Mouse (Mus musculus) kidney, adult 11 months (tissue): ENCODE measurements at regions not wholly inside any gene's neighbourhood (a gene's known extent, or its start where the extent isn't known, plus 50 kb on each side); places are given as distances from the start of the nearest gene placed in this dataset.

ENCODE experiments used
- DNase-seq: peaks from one replicate; pipeline ENCODE4 v3.0.0; 2022

DNA sequence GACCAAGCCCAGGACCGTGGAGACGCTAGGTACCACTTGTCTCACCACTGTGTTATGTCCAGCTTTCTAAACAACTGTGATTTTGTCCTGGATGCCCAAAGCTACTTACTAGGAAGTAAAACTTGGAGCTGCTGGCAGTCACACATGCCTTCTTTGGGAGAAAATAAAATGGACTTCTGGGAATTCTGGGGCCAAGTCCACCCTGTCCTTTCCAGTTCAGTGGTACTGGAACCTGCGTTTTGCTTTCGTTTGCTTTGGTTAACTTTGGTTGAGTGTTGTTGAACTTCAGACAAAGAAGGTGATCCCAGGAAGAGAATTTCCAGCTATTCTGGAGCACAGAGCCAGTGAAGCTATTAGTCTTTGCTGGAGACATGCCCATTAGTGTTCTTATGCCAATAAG, 139.8 kb downstream of the Gm9817 start:
- peak; percentile 79 for DNase-seq

DNA sequence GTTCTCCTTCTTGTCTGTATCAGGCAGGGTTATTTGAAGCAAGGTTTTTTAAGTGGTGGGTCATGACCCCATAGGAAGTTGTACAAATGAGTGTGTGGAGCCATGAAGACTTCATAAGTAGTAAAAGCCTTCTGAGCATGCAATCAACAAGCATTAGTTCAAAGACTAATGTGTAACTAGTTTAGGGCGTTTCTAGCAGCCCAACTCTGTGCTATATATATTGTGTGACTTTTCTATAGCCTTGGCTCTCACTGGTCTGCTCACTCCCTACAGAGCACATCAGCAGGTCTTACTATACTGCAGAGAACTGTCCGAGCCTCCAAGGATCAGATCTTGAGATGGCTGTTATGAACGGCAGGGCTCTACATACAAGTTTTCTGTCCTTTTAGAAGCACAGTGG, 141.2 kb downstream of the Gm9817 start:
- no peak for DNase-seq

DNA sequence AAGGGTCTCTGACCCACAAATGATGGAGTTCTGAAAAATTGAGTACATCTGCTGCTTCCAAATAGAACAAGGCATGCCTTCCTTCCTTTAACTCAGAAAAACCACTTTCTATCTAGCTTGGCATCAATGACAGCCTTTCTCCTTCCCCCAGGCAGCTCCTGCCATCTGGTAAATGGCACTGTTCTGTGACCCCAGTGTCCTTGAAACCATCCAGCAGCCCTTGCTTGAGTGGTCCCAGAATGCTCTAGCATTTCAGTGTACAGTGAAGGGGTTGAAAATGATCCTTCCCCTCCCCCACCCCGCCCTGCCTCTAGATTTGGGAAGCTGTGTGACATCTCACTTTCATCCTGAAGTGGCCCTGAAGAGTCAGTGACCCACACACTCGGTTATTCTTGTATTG, 152.3 kb downstream of the Gm9817 start:
- DNase-seq: no peak

DNA sequence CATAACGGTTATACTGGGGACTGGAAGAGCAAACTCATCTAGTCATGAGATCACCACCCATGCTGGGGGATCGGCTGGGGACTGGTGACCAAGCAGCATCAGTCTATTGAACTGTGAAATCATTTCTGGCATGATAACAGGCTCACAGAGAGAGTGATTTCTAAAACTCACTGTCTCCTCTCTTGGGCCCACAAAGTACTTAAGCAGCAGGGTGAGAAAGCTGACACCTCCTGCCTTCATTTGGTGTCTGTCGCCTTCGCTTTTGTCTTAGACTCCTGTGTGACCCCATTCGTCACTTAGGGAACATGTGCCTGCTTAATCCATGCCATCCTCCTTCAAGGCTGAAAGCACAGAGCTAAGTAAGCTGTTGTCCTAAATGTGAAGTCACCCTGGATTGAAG, 154.3 kb upstream of the Mylip start:
- DNase-seq: no peak

DNA sequence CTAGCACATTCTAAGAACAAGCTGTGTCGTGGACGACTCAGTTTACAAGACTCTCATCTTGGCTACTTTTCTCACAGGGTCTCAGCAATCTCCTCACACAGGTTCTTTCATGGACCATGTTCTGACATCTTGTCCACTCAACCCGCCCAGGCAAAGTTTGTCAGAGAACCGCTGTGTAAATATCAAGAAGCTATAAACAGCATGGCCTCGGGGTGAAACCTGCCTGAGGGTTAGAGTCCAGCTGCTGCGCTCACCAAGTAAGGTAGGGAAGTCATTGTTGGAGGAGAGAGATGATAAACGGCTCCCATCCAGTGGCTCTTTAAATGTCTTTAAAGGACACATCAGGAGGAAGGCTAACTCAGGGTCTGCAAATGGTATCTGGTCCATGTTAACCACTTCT, 151.3 kb upstream of the Mylip start:
- no peak for DNase-seq

DNA sequence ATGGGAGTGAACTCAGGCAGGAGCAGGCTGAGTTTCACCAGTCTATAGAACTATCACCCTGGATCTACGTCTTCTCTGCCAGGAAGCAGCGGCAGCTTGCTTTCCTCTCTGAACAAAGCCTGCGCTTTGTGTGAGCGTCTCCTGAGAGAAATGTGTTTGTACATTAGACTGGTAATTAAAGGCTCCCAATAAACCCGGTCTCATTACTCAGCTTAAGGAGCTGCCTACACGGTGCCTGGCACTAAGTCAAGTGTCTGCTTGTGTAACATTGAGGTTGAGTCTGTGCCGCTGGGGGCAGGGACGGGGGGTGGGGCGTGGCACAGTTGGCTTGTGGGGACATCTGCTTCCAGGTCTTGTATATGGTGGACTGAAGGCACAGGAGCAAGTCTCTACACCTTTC, 150.4 kb upstream of the Mylip start:
- peak; percentile 76 for DNase-seq

DNA sequence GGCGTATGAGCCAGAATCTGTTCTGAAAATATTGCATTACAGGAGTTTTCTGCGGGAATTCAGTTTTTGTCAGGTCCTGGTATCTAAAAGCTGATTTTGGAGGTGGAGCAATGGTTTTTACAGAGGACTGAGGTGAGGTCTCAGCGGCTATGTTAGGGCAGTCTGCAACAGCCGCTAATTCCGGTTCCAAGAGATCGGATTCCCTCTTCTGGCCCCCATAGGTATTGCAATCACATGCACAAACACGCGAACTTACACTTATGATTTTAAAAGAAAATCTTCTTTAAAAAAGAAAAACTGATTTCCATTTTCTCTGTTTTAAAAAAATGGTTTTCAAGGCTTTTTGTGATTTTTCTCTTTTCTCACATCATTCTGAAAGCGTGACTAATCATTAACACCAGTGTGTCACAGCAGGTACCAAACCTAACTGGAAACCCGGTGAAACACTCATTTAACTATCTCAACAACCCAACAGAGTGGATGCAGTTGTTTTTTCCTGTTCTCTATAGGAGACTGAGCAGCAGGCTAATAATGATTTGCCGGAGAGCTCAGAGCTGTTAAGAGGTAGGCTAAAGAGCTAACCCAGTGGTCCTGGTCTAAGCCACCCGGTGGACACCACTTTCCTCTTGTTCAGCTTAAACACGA, 149.4 kb upstream of the Mylip start:
- no peak for DNase-seq

DNA sequence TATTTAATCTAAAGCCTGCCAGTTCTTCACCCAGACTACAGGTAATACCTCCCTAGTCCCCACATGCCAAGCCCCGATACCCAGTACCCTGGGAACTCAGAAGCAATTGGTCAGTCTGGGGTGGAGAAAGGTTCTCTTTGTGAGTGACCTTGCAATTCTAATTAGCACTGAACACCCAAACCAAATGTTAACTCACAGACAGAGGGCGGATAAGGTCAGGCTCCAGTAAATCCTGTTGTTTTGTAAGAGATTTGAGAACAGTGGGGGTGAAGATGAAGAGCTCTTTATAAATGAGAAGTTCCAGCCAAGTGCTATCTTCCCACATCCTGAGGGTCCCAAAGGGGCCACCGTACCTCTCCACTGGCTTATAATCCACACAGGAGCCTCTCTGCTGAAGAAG, 147.3 kb upstream of the Mylip start:
- no peak for DNase-seq

DNA sequence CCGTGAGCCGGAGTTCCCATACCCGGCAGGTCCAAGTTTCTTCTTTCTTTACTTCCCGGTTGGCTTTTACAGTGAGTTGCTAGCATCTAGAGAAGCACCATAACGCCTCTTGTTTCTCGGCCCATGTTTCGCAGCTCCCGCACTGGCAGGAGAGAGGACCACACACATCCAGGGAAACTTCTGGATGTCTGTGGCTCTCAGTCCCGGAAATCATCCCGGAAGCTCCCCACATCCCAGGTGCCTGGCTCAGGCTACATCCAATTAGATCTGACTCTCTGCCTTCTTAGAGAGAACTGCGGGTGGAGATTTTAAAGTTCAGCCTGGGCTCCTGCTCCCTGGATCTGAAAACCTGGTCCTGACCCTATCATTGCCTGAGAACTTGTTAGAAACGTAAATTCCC, 146.8 kb upstream of the Mylip start:
- no peak for DNase-seq

DNA sequence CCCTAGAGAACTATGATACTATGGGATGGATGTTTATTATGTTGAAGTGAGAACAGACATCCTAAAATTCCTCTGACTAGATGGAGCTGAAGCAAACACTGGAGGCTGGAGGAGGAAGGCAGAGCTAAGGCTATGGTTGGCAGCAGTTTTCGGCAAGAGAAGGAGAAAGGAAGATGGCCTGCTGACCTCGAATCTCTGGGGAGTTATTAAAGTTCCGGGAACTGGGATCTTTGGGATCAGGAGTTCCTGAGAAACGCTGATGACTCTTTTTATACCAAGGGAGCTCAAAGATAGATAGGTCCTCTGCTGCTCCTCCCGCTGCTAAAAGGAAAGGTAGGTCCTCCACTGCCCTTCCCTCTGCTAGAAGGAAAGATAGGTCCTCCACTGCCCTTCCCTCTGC, 143.9 kb upstream of the Mylip start:
- DNase-seq: no peak

DNA sequence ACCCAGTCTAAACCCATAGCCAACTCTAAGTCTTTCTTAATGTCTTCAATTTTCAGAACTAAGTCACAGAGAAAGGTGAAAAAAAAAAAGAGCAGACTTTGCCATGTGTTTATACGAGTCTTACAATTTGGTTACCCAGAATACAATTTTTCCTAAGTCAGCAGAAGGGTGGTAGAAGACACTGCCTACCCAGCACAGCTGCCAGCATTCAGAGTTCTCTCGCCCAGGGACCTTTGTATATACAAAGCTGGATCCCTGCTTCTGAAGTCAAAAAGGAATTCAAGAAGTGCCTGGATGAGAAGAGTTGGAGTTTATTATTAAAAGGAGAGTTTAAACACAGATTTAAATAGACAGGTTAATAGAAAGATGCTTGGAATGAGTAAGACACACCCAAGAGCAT, 143.2 kb upstream of the Mylip start:
- DNase-seq: peak; percentile 75

DNA sequence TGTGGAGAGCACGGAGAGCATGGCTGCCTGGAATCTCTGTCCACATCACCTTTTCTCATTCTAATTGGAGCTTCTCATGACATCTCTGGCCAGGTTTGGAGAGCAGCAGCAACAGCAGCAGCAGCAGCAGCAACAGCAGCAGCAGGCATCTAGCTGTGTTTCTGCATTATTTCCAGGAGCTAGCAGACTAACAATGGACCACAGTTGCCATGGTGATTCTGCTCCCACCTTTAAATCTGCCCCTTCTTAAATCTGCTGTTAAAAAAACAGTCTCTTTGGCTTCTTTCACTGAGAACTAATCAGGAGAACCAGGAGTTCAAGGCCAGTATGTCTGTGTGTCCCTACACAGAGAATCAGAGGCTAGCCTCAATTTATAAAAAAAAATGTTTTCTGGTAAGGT, 139.5 kb upstream of the Mylip start:
- DNase-seq: no peak

DNA sequence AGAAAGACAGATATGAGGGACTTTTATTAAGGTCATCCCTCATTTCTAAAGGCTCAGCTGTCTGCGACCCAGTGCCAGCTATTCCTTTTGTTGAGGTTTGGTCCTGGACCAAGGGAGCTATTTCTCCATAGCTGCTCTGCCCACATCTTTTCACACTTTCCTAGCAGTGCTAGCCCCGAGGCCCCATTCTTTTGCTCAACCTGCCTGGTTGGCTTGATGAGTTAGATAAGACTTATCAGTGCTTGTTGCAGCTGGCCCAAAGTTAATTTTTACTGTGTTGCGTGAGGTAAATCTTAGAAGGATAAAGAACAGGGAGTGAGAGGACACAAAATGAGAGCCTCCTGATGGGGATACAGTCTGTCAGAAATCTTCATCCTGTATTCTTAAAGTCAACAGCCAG, 138.5 kb upstream of the Mylip start:
- DNase-seq: no peak

DNA sequence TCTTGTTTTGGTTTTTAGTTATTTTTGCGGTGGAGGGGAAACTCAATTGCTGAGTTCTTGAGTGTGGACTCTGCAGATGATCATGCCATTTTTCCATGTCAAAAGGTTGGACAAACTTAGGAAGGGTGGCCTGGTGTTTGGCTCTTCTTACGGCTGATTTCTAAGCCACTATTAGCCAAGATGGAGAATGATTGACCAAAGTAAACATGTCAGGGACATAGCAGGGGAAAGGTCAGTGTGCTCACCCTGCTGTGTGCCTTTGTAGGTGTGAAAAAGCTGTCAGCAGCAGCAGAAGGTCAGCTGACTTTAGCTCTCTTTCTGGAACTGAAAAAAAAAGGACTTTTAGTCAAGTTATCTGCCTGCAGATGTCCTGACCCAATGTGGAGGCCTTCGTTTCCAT, 137.4 kb upstream of the Mylip start:
- DNase-seq: peak; percentile 81

DNA sequence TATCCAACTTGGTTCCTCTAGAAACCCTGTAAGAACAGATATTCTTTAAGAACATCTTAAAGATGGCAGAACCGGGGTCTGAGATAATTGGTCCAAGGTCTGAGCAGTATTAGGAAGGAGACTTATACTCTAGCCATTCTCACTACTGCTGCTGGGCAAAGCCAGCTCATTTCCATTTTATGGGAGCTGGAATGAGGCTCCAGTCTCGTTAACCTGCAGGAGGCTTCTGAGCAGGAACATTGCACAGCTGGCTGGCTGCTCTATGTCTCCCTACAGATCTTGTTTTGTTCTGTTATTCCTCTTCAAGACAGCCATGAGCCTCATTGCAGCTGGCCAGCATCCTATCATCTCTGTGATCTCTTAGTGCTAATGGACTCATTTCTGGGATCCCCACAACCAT, 136.3 kb upstream of the Mylip start:
- DNase-seq: no peak

DNA sequence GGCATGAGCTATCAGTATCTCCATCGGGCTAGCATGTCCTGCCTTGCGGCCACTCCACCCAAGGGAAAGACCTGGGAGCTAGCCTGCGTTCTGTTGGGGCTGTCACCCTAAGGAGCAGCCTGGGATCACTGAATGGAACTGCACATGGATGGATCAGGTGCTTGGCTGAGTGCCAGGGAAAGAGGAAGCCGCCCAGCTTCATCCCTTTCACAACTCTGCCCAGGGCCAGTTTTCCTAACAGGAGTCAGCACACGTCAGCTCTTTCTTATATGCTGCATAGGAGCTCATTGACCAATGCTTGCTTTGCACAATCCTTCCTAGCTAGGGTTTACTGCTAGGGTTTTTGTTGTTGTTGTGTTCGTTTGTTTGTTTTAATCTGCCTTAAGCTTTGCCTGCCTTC, 134.3 kb upstream of the Mylip start:
- DNase-seq: peak; percentile 50

DNA sequence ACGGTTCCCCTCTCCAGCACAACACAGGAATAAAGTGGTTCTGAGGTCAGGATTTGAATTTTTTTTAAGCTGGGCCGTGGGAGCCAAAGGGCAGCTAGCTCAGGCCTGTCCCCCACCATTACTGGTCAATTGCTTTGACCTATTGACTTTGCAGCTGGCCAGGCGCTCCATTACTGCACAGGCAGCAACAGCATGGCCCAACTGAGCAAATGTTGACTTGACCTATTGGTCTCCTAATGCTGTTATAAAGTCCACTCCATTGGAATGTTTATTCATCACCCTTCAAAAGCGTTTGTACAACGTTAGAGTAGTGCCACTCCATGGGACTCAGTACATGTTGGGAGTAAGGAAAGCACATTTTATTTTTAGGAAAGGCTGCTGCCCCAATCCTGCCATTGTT, 127.5 kb upstream of the Mylip start:
- peak; percentile 66 for DNase-seq

DNA sequence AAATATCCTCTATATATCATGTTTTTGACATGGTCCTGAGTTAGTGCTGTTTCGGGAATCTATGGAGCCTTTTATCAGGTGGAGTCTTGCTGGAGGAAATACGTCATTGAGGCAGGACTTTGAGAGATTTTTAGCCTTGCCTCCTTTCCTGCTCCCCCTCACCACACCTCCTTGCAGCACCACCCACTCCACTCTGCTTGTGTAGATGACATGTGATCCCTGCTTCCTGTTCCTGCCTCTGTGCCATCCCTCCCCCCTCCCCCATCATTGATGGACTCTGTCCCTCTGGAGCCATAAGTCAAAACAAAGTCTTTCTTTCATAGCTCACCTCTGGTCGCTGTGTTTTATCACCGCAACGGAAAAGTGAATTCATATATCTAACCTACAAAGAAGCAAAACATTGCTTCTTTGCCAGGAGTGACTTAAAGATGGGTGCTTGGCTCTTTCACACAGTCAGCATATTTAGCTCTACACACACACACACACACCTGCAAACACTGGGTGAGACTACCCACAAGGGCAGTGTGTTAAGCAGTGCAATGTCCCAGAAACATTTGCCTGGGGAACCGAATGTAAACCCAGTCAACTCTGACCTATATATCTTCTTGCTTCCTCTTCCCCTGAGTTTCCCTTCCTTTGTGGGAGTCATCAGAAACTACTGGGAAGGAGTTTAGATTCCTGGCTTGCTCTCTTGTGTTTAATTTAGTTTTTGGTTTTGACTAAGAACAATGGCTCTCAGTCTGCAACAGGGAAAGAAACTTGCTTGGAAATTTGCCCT, 123.1 kb upstream of the Mylip start:
- no peak for DNase-seq

DNA sequence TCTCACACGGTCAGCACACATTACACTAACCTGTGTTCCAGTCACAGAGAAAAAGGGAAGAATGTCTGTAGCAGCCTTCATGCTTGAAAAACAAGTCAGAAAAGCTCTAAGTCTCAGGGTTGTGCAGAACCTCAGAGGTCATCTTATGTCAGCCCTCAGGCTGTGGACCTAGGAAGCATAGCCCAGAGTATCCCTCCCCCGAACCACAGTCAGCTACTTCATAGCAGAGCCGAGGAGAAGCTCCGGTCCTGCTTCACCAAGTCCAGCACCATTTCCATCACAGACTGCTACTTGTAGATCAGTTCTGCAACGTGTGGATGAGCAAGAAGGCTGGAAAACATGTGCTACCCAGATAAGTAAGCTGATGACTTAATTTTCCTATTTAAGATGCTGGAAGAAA, 122.1 kb upstream of the Mylip start:
- DNase-seq: no peak

DNA sequence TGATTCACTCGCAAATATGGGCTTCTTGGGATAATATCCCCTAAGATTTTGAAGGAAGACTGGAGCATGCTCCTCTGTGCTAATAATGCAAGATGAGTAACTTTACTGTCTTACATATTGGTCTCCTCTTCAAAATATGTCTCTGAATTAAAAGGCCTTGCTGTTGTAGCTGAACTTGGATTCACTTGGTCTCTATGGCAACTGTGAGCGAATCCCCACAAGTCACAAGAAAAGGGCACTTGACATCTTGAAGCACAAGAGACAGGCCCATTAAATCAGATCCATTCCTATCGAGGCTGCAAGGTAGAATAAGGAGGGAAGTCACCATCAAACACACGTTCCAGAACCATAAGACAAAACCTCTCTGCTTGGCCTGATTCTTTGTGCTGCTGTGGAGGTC, 121.6 kb upstream of the Mylip start:
- no peak for DNase-seq

DNA sequence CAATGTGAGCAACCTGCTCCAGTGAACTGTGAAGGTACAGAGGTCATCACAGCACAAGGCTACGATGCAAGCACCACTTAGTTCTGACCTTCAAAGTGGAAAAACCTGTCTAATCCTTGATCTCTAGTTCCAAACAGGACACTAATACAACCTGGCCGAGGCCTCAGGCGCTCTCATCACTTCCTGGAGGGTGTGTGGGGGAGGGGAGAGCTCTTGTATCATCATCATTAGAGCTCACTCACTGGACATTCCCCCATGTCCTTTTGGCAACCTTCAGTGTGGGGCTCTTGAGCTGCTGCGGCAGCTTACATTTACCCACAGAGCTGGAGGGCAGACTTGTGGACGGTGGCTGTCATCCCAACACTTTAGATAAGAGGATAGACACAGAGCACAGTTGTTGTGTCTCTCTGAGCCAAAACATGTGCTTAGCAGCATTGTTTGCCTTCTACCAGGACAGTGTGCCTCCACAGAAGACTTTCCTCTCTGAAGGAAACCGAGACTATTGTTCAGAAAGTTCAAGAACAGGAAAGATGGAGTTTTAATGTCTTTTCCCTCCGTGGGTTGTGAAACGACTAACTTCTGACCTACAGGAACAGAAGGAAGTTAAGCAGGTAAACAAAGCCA, 115.2 kb upstream of the Mylip start:
- DNase-seq: peak; percentile 78

DNA sequence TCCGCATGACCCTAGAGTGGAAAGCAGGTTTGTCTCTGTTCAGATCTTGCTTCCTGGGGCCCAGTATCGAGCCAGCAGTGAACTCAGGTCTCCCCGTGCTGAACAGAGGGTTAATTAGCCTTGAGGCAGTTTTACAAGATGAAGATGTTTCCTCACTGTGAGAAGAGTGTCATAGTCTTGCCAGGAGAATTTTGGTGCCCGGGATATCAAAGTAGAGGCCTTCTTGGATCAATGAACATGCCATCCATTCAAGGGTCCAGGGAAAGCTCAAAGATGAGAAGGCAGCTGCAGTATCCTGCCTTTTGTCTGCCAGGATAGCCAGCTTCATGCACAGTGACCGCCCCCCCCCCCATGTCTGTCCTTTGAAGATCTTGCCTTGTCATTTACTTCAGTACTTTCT, 114.2 kb upstream of the Mylip start:
- no peak for DNase-seq

DNA sequence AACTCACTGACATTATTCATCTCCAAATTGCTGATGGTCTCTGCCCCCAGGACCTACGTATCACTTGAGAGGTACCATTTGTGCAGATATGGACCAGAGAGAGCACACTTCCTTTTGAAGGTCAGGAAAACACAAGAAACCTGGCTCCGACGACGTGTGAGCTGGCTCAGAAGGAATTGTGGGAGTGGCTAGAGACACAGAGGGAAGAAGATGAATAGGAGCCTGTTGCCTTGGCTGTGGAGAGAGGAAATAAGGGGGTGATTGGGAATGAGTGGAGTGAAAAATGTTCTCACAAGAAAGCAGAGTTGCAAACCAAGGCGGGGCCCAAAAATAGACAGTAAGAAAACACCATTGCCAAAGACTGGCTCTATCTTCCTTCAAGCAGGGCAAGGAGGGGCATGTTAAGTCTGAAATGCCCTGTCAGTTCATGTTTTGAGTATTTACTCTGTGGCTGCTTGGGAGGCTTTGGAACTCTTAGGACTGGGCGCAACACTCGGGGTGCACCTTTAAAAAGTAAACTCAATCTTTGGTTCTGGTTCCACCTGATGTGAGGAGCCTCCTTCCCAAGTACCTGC, 111.6 kb upstream of the Mylip start:
- no peak for DNase-seq

DNA sequence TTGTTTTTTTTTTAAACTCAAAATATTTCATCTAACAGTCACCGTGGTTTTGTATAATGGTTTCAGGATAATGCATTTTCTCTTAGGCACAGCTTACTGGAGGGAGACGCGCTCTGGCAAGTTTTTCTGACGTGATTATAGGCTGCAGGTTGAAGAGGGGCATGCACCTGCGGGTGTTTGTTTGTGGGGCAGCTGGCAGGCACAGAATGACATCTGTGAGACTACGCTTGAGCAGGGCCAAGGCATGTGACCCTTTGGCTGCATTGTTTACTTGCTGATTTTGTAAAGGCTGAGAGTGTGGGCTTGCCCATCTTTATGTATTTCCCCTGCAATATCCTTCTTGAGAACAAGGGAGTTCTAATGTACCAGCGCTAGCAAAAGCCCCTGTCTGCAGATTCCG, 108.4 kb upstream of the Mylip start:
- no peak for DNase-seq
